Mouse (Mus musculus): ENCODE measurements around the gene Ddx23. TPM values are rescaled to one million over a fixed set of nuclear protein-coding genes. Genes with fewer than 3 reads are reported as not detected.

Ddx23 gene
- polyA plus RNA-seq, 1 experiment from 2014 or later, result 24.0 TPM

- H3K4me3 ChIP-seq (ENCODE audit: low read length), result no peak overlapping the region
- H3K4me1 ChIP-seq (replicated peaks; ENCODE audit: control insufficient read depth, insufficient read depth, low read length), result peaks cover 13% of the 10 kb centered on the region
- no peak overlapping the region for H3K9ac ChIP-seq (ENCODE audit: low read length)
- 85% methylated on average over 12 of the region's 12 CpGs for WGBS
- H3K27ac ChIP-seq (ENCODE audit: low read length), result no peak overlapping the region
- H3K4me2 ChIP-seq (ENCODE audit: low read depth, low read length), result no peak overlapping the region
- H3K9me3 ChIP-seq (ENCODE audit: control insufficient read depth, low read length), result no peaks in the 10 kb centered on the region
- H3K36me3 ChIP-seq (ENCODE audit: control insufficient read depth, insufficient read depth, low read length), result peaks cover 47% of the 10 kb centered on the region
- H3K27me3 ChIP-seq (ENCODE audit: control insufficient read depth, insufficient read depth, low read depth, low read length), result no peaks in the 10 kb centered on the region
- ATAC-seq (ENCODE audit: low read depth), result no peak
These were observed 62.5 kb downstream of the Ddx23 start for GRCm38 (mm10) chr15:98600036-98600709.

- WGBS, result 92% methylated on average over 14 of the region's 14 CpGs
- no peaks in the 10 kb centered on the region for H3K9me3 ChIP-seq (ENCODE audit: control insufficient read depth, low read length)
These were observed 66.1 kb downstream of the Ddx23 start for GRCm38 (mm10) chr15:98596609-98597008.

More at GRCm38 (mm10) chr15:98596609-98597008, 66.1 kb downstream of the Ddx23 start:
- H3K4me2 ChIP-seq (ENCODE audit: low read depth, low read length), result no peak overlapping the region
- no peak overlapping the region for H3K4me3 ChIP-seq (ENCODE audit: low read length)
- no peak overlapping the region for H3K27ac ChIP-seq (ENCODE audit: low read length)
- no peaks in the 10 kb centered on the region for H3K27me3 ChIP-seq (ENCODE audit: control insufficient read depth, insufficient read depth, low read depth, low read length)
- H3K9ac ChIP-seq (ENCODE audit: low read length), result no peak overlapping the region
- ATAC-seq (ENCODE audit: low read depth), result no peak
- H3K36me3 ChIP-seq (ENCODE audit: control insufficient read depth, insufficient read depth, low read length), result peaks cover 60% of the 10 kb centered on the region
- H3K4me1 ChIP-seq (replicated peaks; ENCODE audit: control insufficient read depth, insufficient read depth, low read length), result no peaks in the 10 kb centered on the region

Other genes with a start within 250 kb of the Ddx23 start
- not detected in 2 replicates for gene Olfr282, start 231.7 kb downstream of the Ddx23 start, polyA plus RNA-seq (2015; fragmentation: Nextera tagmentation; extraction: Ambion mirVana)
- not detected in 2 replicates for gene Olfr281, start 210.3 kb downstream of the Ddx23 start, polyA plus RNA-seq (2015; fragmentation: Nextera tagmentation; extraction: Ambion mirVana)
- gene OR5BS1P, start 193.0 kb downstream of the Ddx23 start, polyA plus RNA-seq (2015; fragmentation: Nextera tagmentation; extraction: Ambion mirVana), result not detected in 2 replicates
- gene Lalba, start 180.2 kb downstream of the Ddx23 start, polyA plus RNA-seq (2015; fragmentation: Nextera tagmentation; extraction: Ambion mirVana), result 0.39 and 0.82 TPM in 2 replicates
- gene Olfr279, start 170.5 kb downstream of the Ddx23 start, polyA plus RNA-seq (2015; fragmentation: Nextera tagmentation; extraction: Ambion mirVana), result not detected in 2 replicates
- 86.3 and 89.9 TPM in 2 replicates for gene Kansl2, start 128.6 kb downstream of the Ddx23 start, polyA plus RNA-seq (2015; fragmentation: Nextera tagmentation; extraction: Ambion mirVana)
- 51.6 and 64.2 TPM in 2 replicates for gene Ccnt1, start 92.0 kb downstream of the Ddx23 start, polyA plus RNA-seq (2015; fragmentation: Nextera tagmentation; extraction: Ambion mirVana)
- gene 4930415O20Rik, start 91.9 kb downstream of the Ddx23 start, polyA plus RNA-seq (2015; fragmentation: Nextera tagmentation; extraction: Ambion mirVana), result not detected in 2 replicates
- 21.5 and 21.7 TPM in 2 replicates for gene Adcy6, start 52.8 kb downstream of the Ddx23 start, polyA plus RNA-seq (2015; fragmentation: Nextera tagmentation; extraction: Ambion mirVana)
- gene Cacnb3, start 32.1 kb downstream of the Ddx23 start, polyA plus RNA-seq (2015; fragmentation: Nextera tagmentation; extraction: Ambion mirVana), result 21.9 and 22.7 TPM in 2 replicates
- gene Rnd1, start 14.6 kb upstream of the Ddx23 start, polyA plus RNA-seq (2015; fragmentation: Nextera tagmentation; extraction: Ambion mirVana), result 0.68 and 0.92 TPM in 2 replicates
- gene Ccdc65, start 45.3 kb upstream of the Ddx23 start, polyA plus RNA-seq (2015; fragmentation: Nextera tagmentation; extraction: Ambion mirVana), result 4.9 and 5.3 TPM in 2 replicates
- gene Fkbp11, start 65.3 kb upstream of the Ddx23 start, polyA plus RNA-seq (2015; fragmentation: Nextera tagmentation; extraction: Ambion mirVana), result 32.5 and 33.5 TPM in 2 replicates
- 40.2 and 40.6 TPM in 2 replicates for gene Arf3, start 100.3 kb upstream of the Ddx23 start, polyA plus RNA-seq (2015; fragmentation: Nextera tagmentation; extraction: Ambion mirVana)
- gene Wnt10b, start 115.3 kb upstream of the Ddx23 start, polyA plus RNA-seq (2015; fragmentation: Nextera tagmentation; extraction: Ambion mirVana), result 0.13 and 0.23 TPM in 2 replicates
- gene Wnt1, start 127.0 kb upstream of the Ddx23 start, polyA plus RNA-seq (2015; fragmentation: Nextera tagmentation; extraction: Ambion mirVana), result not detected in 2 replicates
- not detected in 2 replicates for gene Ddn, start 146.6 kb upstream of the Ddx23 start, polyA plus RNA-seq (2015; fragmentation: Nextera tagmentation; extraction: Ambion mirVana)
- 106 TPM in 2 replicates for gene Prkag1, start 168.6 kb upstream of the Ddx23 start, polyA plus RNA-seq (2015; fragmentation: Nextera tagmentation; extraction: Ambion mirVana)
- 11.9 and 12.7 TPM in 2 replicates for gene Kmt2d, start 208.3 kb upstream of the Ddx23 start, polyA plus RNA-seq (2015; fragmentation: Nextera tagmentation; extraction: Ambion mirVana)
- 9.4 and 12.1 TPM in 2 replicates for gene Rhebl1, start 231.6 kb upstream of the Ddx23 start, polyA plus RNA-seq (2015; fragmentation: Nextera tagmentation; extraction: Ambion mirVana)
- 1.4 and 2.4 TPM in 2 replicates for gene Dhh, start 235.6 kb upstream of the Ddx23 start, polyA plus RNA-seq (2015; fragmentation: Nextera tagmentation; extraction: Ambion mirVana)